Mouse (Mus musculus) right cerebral cortex, postnatal 10 days (tissue): ENCODE measurements around the gene Spsb3.

Experiments
- DNase-seq, 2 experiments: peaks; one replicate each; pipeline ENCODE4 v3.0.0; 2021; ENCODE audit warnings: low spot score in 2 of 2

The Spsb3 gene

DNA sequence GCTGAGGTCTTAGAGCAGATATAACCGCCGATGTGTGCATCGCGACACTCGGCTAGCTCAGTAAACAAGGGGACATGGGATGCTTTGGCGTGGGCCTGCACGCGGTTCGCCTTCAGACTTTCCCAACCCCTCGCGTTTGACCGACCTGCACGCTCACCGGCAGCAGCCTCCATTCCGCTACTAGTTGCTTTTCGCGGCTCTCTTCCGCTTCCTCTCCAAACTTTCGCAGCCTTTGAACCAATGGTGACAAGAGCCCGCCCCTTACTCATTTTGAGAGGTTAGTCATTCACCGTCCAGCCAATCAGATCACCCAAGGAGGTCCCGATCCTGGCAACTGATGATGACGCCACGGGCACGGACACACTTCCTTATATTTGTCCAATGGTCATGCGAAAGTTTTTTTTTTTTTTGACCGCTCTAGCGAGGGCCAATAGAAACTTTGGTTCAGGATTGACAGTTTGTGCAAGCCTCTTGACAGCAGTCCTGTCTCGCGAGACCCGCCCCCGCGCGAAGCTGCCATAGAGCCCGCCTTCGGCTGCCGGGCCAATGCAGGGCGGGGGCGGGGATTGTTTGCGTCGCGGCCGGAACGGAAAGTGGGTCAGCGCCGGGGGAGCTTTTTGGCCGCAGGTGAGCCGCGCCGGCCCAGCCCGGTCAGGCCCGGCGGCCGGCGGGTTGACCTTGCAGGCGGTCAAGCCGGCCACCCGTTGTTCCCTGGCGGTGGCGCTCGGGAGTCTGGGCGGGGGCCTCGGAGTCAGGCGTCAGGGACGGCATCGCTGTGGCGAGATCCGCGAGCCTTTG is at the start of gene Spsb3, which contains the start of gene Nubp2:
Gene Spsb3, plus strand, starts transcription at position 510 of the 798 bp plus-strand sequence.
Gene Nubp2, minus strand, starts transcription at position 216 of the 798 bp plus-strand sequence.
- peak; percentile 99 to 100 for DNase-seq

- DNase-seq, result no peak
These were observed 46.6 kb upstream of the Spsb3 start, which contains the start of gene Hagh for GRCm38 (mm10) chr17:24839842-24840241. Gene Hagh (plus strand): TSS chr17:24840143.

DNA sequence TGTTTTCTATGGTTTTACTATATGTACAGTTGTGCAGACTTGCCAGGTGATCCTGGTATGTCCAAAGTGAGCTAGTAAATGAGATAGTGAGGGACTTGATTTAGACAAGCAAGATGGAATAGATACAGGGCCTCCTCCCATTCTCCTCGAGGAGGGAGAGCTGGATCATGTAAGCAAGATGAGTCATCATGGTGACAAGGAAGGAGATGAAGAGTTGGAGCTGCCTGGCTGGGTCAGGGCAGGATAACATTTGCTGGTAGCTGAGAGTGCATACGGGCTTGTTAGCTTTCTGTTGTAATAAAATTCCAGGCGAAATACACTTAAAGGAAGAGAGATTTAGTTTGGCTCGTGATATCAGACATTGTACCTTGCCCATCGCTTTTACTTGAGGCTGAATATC is 46.1 kb upstream of the Spsb3 start:
- DNase-seq, result no peak

DNA sequence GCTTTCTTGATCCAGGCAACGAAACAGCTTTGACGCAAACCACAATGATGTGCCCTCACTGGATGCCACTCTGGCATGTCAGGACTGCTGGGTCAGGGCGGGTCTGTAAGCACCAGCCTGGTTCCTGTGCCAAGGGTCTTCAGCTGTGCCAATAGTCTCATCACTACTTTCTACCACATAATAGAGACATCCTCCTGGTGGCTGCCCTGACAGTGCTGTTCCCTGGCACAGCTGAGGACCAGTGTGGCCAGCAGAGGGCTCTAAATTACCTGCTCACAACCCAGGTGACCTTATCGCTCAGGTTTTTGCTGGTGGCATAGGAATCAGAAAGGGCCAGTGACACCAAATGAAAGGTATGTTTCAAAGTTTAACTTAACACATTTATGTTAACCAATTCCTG is 45.3 kb upstream of the Spsb3 start:
- no peak for DNase-seq

- no peak for DNase-seq
These were observed 43.8 kb upstream of the Spsb3 start for GRCm38 (mm10) chr17:24842631-24843030.

- DNase-seq, result no peak
These were observed 41.9 kb upstream of the Spsb3 start for GRCm38 (mm10) chr17:24844525-24844924.

GRCm38 (mm10) chr17:24847386-24847785 is 39.1 kb upstream of the Spsb3 start:
- DNase-seq, result no peak

DNA sequence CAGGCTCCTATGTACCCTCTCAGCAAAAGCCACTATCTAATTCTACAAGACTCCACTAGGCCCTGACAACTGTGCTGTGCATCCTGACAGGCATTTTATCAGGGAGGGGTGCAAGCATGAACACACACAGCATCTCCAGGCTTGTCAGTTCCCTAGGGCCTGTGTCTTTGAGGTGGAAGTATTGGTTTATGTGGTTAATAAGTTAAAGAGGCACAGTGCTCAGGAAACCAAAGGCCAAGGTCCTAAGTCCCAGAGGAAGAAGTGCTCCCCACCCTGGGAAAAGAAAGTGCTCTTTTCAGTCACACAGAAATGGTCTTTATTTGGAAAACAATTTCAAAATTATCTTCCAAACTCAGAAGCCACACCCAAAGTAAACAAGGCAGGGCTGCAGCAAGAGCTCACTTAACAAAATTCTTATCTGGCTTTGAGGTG is 37.8 kb upstream of the Spsb3 start:
- no peak for DNase-seq

- no peak for DNase-seq
These were observed 36.7 kb upstream of the Spsb3 start for GRCm38 (mm10) chr17:24849733-24850064.

GRCm38 (mm10) chr17:24850065-24850772 is 36.2 kb upstream of the Spsb3 start, which contains the start of gene Fahd1:
Gene Fahd1 (minus strand): TSS chr17:24850364.
- DNase-seq, result peak; percentile 98 to 99

GRCm38 (mm10) chr17:24850773-24851127 is 35.7 kb upstream of the Spsb3 start:
- no peak for DNase-seq

GRCm38 (mm10) chr17:24851381-24852125 is 34.9 kb upstream of the Spsb3 start:
- DNase-seq, result no peak

- no peak for DNase-seq
These were observed 30.5 kb upstream of the Spsb3 start for GRCm38 (mm10) chr17:24855838-24856464.

- DNase-seq, result no peak
These were observed 29.9 kb upstream of the Spsb3 start for GRCm38 (mm10) chr17:24856589-24856988.

- no peak for DNase-seq
These were observed 28.5 kb upstream of the Spsb3 start for GRCm38 (mm10) chr17:24857831-24858470.

- DNase-seq, result no peak
These were observed 27.5 kb upstream of the Spsb3 start for GRCm38 (mm10) chr17:24858967-24859366.

DNA sequence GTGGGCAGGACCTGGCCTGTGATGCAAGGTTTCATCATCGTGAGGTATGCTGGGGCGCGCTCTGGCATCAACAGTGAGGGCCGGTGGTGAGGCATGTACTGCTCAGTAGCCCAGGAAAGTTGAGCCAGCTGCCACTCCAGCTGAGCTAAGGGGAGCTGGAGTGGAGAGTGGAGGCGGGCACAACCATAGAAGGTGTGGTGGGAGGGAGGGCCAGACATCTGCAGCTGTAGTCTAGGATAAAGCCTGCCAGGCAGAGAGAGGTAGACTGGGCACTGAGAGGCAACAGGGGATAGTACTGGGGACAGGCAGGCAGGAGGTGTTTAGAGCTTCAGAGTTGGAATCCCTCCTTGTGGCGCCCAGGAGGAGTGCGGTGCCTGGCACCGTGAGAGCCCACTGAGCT is 26.4 kb upstream of the Spsb3 start:
- DNase-seq, result peak in 1 of 2 experiments; percentile 18

- DNase-seq, result no peak
These were observed 24.7 kb upstream of the Spsb3 start for GRCm38 (mm10) chr17:24861785-24862184.

- DNase-seq, result no peak
These were observed 20.7 kb upstream of the Spsb3 start, which contains the start of gene Igfals for GRCm38 (mm10) chr17:24865776-24866175. Gene Igfals (plus strand): TSS chr17:24865997.

DNA sequence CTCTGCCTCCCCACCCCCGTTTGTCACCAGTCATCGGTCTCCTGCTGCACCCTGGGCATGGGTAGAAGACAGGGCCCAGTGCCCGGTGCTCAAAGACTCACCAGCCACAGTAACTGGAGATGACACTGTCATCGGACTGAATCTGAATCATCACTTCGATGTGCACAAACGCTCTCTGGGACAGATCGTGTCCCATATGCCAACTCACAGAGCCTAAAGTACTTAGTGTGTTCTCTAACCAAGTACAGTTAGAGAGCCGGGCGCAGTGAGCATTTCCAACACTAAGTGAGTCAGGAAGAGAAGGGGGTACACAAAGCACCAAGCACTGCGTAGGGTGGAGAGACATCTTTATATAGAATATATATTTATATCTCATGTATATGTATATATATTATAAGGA is 18.5 kb upstream of the Spsb3 start:
- no peak for DNase-seq

DNA sequence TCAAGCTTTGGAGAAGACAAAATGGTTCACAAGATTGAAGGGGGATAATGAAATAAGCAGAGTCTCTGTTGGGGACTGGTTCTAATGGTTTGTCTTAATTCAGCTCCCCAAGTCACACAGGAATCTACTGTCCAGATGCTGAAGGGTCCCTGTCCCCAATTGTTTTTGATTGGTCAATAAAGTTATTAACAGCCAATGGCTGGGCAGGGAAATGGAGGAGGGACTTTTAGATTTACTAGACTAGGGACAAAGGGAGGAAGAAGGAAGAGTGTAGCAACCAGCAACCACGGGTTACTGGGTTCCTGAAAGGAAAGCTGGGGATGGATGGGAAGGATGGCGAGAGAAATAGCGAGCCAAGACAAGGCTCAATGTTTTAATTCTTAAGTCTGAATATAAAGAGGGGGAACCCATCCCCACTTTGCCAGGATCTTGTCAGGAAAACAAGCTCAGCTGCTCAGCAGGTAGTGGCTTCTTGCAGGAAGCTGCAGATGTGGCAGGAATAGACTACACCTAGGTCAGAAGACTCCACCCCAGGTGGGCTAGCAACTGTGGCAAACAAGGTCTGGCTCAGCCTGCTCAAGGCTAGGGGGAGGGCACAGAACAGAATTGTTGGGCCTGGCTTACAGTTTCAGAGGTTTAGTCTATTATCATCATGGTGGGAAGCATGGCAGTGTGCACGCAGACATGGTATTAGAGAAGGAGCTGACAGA is 12.6 kb upstream of the Spsb3 start:
- DNase-seq, result no peak
